Mouse (Mus musculus) ES-Bruce4 (cell line): ENCODE measurements at regions not wholly inside any gene's neighbourhood (a gene's known extent, or its start where the extent isn't known, plus 50 kb on each side); places are given as distances from the start of the nearest gene placed in this dataset.

Source experiments
- H3K27ac ChIP-seq: 2 replicates; pipeline ENCODE4 v1.5.1; 2012; ENCODE audit warnings: low read length, inconsistent platforms; ENCODE audit not compliant: insufficient read depth
- H3K27me3 ChIP-seq: 2 replicates; pipeline ENCODE4 v1.6.1; 2012; ENCODE audit warnings: mild to moderate bottlenecking, low read length, inconsistent platforms; ENCODE audit not compliant: control insufficient read depth, poor library complexity, insufficient read depth, severe bottlenecking
- H3K36me3 ChIP-seq: 2 replicates; pipeline ENCODE4 v1.6.1; 2012; ENCODE audit warnings: inconsistent platforms, mild to moderate bottlenecking, low read length, moderate library complexity; ENCODE audit not compliant: control insufficient read depth, poor library complexity, insufficient read depth, severe bottlenecking
- H3K4me1 ChIP-seq: one replicate; pipeline ENCODE4 v1.8.1; 2011; ENCODE audit warnings: low read length; ENCODE audit not compliant: control insufficient read depth, insufficient read depth
- H3K4me3 ChIP-seq: 2 replicates; pipeline ENCODE4 v1.5.1; 2011; ENCODE audit warnings: low read depth, mild to moderate bottlenecking, low read length
- H3K9ac ChIP-seq: 2 replicates; pipeline ENCODE4 v1.6.1; 2012; ENCODE audit warnings: low read depth, mild to moderate bottlenecking, inconsistent platforms; ENCODE audit not compliant: poor library complexity, severe bottlenecking
- H3K9me3 ChIP-seq: replicated peaks from 2 replicates; pipeline ENCODE4 v1.6.1; 2012; ENCODE audit warnings: mild to moderate bottlenecking, low read length, inconsistent platforms; ENCODE audit not compliant: control insufficient read depth, poor library complexity, insufficient read depth, severe bottlenecking
- CTCF ChIP-seq: IDR thresholded peaks from one replicate; pipeline ENCODE4 v1.8.1; 2011; ENCODE audit warnings: low read depth, low read length
- EP300 ChIP-seq: IDR thresholded peaks from 2 replicates; pipeline ENCODE4 v1.6.1; 2011; ENCODE audit warnings: low read depth, low read length; ENCODE audit not compliant: insufficient read depth
- POLR2A ChIP-seq: IDR thresholded peaks from one replicate; pipeline ENCODE4 v1.8.1; 2011; ENCODE audit warnings: low read length; ENCODE audit not compliant: insufficient read depth

DNA sequence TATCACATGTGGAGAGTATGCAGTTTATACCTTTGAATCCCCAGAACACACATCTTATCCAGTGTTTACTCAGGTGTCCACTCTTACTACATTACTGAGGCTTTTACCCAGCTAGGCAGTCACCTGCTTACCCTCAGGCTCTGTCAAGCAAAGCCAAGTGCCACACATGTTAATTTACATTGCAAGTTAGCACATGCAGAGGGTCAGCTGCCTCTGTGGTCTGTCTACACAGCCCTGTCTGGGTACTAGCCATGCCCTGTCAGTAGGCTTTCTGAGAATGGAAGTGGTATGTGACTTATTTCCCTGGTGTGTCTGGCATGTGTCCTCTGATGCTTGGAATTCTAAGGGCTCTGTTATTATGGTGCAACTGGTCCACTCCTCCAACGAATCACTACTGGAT is 106.6 kb downstream of the Sox11 start:
- H3K4me1 ChIP-seq: no peaks in the 10 kb centered on the region
- H3K9ac ChIP-seq: no peak overlapping the region
- no peaks in the 10 kb centered on the region for H3K27me3 ChIP-seq
- no peaks in the 10 kb centered on the region for H3K36me3 ChIP-seq
- TF ChIP-seq CTCF: no peak
- TF ChIP-seq POLR2A: no peak
- TF ChIP-seq EP300: no peak
- no peak overlapping the region for H3K27ac ChIP-seq
- H3K4me3 ChIP-seq: no peak overlapping the region
- H3K9me3 ChIP-seq: peaks cover 11% of the 10 kb centered on the region

GRCm38 (mm10) chr12:27221541-27221940 is 120.8 kb downstream of the Sox11 start:
- 0 out of 2 replicates have a peak, but pooled peaks cover 4% of the 10 kb centered on the region for H3K9me3 ChIP-seq
- no peaks in the 10 kb centered on the region for H3K36me3 ChIP-seq
- H3K4me3 ChIP-seq: no peak overlapping the region
- TF ChIP-seq POLR2A (no peak), CTCF (no peak), EP300 (no peak)
- H3K27me3 ChIP-seq: no peaks in the 10 kb centered on the region
- no peak overlapping the region for H3K27ac ChIP-seq
- no peaks in the 10 kb centered on the region for H3K4me1 ChIP-seq
- no peak overlapping the region for H3K9ac ChIP-seq

GRCm38 (mm10) chr12:27201191-27201590 is 141.2 kb downstream of the Sox11 start:
- TF ChIP-seq CTCF (no peak), EP300 (no peak), POLR2A (no peak)
- no peak overlapping the region for H3K27ac ChIP-seq

DNA sequence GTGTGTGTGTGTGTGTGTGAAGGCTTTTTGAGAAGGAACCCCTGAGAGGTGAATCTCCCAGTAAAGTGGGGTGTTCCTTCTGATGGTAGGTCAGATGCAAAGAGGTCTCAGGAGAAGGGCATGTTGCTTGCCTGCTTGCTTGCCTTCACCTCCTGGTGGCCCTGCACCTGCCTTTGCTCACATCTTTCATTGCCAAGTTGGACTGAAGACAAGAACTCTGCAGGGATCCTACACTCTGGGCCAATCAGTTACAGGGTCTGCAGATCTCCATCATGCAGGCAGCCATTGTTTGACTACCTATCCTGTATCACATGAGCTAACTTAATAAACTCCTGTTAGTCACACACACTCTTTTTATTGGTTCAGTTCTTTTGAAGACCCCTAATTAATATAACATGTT is 148.4 kb downstream of the Sox11 start:
- H3K36me3 ChIP-seq: no peaks in the 10 kb centered on the region
- H3K9ac ChIP-seq: no peak overlapping the region
- no peaks in the 10 kb centered on the region for H3K9me3 ChIP-seq
- no peak overlapping the region for H3K4me3 ChIP-seq
- no peaks in the 10 kb centered on the region for H3K4me1 ChIP-seq
- no peak for TF ChIP-seq CTCF
- TF ChIP-seq POLR2A: no peak
- no peak for TF ChIP-seq EP300
- no peak overlapping the region for H3K27ac ChIP-seq
- no peaks in the 10 kb centered on the region for H3K27me3 ChIP-seq

More at GRCm38 (mm10) chr12:27201191-27201590, 141.2 kb downstream of the Sox11 start:
- Histone ChIP-seq H3K9me3 (no peaks in the 10 kb centered on the region), H3K4me1 (no peaks in the 10 kb centered on the region), H3K36me3 (no peaks in the 10 kb centered on the region), H3K27me3 (no peaks in the 10 kb centered on the region), H3K9ac (no peak overlapping the region), H3K4me3 (no peak overlapping the region)

DNA sequence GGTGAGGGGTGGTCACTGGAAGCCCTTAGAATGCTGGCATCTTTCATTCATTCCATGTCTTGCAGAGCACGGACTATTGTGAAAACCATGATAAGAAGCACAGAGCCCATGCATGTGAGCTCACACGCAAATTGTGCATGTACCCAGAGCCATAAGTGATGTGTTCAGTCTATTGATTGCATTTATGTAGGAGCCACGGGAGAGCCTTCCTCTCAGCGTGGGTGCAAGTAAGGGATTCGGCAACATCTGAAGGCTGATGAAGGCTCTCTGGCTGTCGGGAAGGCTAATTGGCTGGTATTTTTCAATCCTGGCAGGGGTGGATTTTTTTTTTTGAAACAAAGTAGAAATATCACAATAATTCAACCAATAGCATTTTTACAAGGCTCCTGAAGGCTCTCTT is 150.5 kb downstream of the Sox11 start:
- Histone ChIP-seq H3K9ac (no peak overlapping the region), H3K36me3 (no peaks in the 10 kb centered on the region), H3K4me3 (no peak overlapping the region), H3K27me3 (no peaks in the 10 kb centered on the region), H3K4me1 (no peaks in the 10 kb centered on the region), H3K9me3 (no peaks in the 10 kb centered on the region), H3K27ac (no peak overlapping the region)
- no peak for TF ChIP-seq CTCF
- TF ChIP-seq EP300: no peak
- no peak for TF ChIP-seq POLR2A

GRCm38 (mm10) chr12:27187480-27187879 is 154.9 kb downstream of the Sox11 start:
- Histone ChIP-seq H3K4me3 (no peak overlapping the region), H3K9ac (no peak overlapping the region), H3K27ac (no peak overlapping the region), H3K9me3 (no peaks in the 10 kb centered on the region), H3K4me1 (no peaks in the 10 kb centered on the region), H3K27me3 (no peaks in the 10 kb centered on the region), H3K36me3 (no peaks in the 10 kb centered on the region)
- TF ChIP-seq POLR2A (no peak), CTCF (no peak), EP300 (no peak)
